Mouse (Mus musculus): Measurements from ENCODE around the gene Gm49373. TPM values are rescaled to one million over a fixed set of nuclear protein-coding genes. Genes with fewer than 3 reads are reported as not detected.
"Not testable (repeated sequence)": the region's sequence is repeated elsewhere in the genome, so short reads cannot be mapped to it uniquely, and the experiment has no call there.

Gm49373 gene
- polyA plus RNA-seq, 1 experiment from 2014 or later, result 1.3 TPM

GRCm38 (mm10) chr9:21045235-21045634 lies 27.7 kb downstream of the Gm49373 start:
- Histone ChIP-seq H3K36me3 (ENCODE audit: control insufficient read depth, insufficient read depth, low read length) (no peaks in the 10 kb centered on the region), H3K9ac (ENCODE audit: low read length) (no peak overlapping the region), H3K27ac (ENCODE audit: low read depth, low read length) (no peak overlapping the region), H3K4me2 (no peak overlapping the region), H3K4me3 (ENCODE audit: low read depth, low read length) (no peak overlapping the region), H3K9me3 (ENCODE audit: control insufficient read depth, low read length) (no peaks in the 10 kb centered on the region), H3K27me3 (ENCODE audit: control insufficient read depth, insufficient read depth, low read length) (peaks cover under 1% of the 10 kb centered on the region; the same call in 1 of the 2 replicates), H3K4me1 (ENCODE audit: control insufficient read depth, insufficient read depth, low read length) (no peaks in the 10 kb centered on the region)
- ATAC-seq (ENCODE audit: low FRiP score), result no peak
- no peak for DNase-seq (ENCODE audit: low spot score, missing footprints)
- WGBS, result 90% methylated on average over 3 of the region's 3 CpGs

GRCm38 (mm10) chr9:21044785-21045184 lies 28.1 kb downstream of the Gm49373 start:
- not testable (repeated sequence) for H3K4me3 ChIP-seq (ENCODE audit: low read depth, low read length)

DNA sequence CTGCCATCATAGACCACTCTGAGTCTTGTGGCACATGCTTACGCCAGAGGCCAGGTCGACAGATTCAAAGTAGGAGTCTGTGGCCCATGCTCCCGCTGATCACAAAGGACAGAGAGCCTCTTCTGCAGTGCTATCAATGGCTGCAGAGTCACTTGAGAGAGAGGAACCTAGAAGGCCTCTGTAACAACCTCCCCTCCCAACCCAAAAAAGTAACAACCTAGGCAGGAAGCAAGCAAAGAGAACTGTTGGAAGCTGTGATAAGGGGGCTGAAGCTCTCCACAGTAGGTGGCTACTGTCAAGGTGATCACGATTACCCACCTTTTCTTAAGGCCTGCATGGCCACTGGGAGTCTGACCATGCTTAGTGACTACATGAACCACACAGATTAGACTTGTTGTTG lies 29.3 kb downstream of the Gm49373 start:
- no peaks in the 10 kb centered on the region for H3K4me1 ChIP-seq (ENCODE audit: control insufficient read depth, insufficient read depth, low read length)
- no peak overlapping the region for H3K27ac ChIP-seq (ENCODE audit: low read depth, low read length)
- no peak overlapping the region for H3K4me2 ChIP-seq
- no peak for DNase-seq (ENCODE audit: low spot score, missing footprints)
- no peak overlapping the region for H3K4me3 ChIP-seq (ENCODE audit: low read depth, low read length)
- H3K36me3 ChIP-seq (ENCODE audit: control insufficient read depth, insufficient read depth, low read length), result no peaks in the 10 kb centered on the region
- no peaks in the 10 kb centered on the region for H3K9me3 ChIP-seq (ENCODE audit: control insufficient read depth, low read length)
- ATAC-seq (ENCODE audit: low FRiP score), result no peak
- peaks cover 15% of the 10 kb centered on the region for H3K27me3 ChIP-seq (ENCODE audit: control insufficient read depth, insufficient read depth, low read length)
- H3K9ac ChIP-seq (ENCODE audit: low read length), result no peak overlapping the region
- 82% methylated on average over 4 of the region's 4 CpGs for WGBS

More at GRCm38 (mm10) chr9:21044785-21045184, 28.1 kb downstream of the Gm49373 start:
- not testable (repeated sequence) for ATAC-seq (ENCODE audit: low FRiP score); H3K9me3 ChIP-seq (ENCODE audit: control insufficient read depth, low read length); H3K27me3 ChIP-seq (ENCODE audit: control insufficient read depth, insufficient read depth, low read length); H3K36me3 ChIP-seq (ENCODE audit: control insufficient read depth, insufficient read depth, low read length); H3K4me1 ChIP-seq (ENCODE audit: control insufficient read depth, insufficient read depth, low read length); H3K9ac ChIP-seq (ENCODE audit: low read length); H3K27ac ChIP-seq (ENCODE audit: low read depth, low read length); DNase-seq (ENCODE audit: low spot score, missing footprints); H3K4me2 ChIP-seq
- 57% methylated on average over 1 of the region's 1 CpGs for WGBS

DNA sequence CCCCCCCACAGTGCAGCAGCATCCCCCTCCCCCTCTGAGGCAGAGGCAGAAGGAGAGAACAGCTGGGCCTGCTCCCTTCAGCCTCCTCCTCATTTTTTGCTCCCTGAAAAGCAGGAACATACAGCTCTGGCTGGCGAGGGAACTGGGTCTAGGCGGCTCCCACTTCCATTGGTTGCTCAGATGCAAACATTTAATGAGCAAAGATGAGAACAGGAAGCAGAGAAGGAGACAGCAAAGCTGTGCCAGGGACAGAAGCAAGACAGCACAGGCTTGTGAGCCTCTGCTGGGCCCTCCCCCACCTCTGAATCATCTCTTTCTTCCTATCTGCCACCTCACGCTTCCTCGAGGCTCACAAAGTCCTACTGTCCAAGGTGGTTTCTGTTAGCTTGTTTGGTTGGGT lies 31.6 kb downstream of the Gm49373 start:
- 50% methylated on average over 4 of the region's 4 CpGs for WGBS
- no peak overlapping the region for H3K4me3 ChIP-seq (ENCODE audit: low read depth, low read length)
- H3K36me3 ChIP-seq (ENCODE audit: control insufficient read depth, insufficient read depth, low read length), result no peaks in the 10 kb centered on the region
- H3K9me3 ChIP-seq (ENCODE audit: control insufficient read depth, low read length), result no peaks in the 10 kb centered on the region
- ATAC-seq (ENCODE audit: low FRiP score) (no peak), DNase-seq (ENCODE audit: low spot score, missing footprints) (peak; percentile 53)
- H3K4me1 ChIP-seq (ENCODE audit: control insufficient read depth, insufficient read depth, low read length), result peaks cover 8% of the 10 kb centered on the region; the same call in 1 of the 2 replicates
- H3K27me3 ChIP-seq (ENCODE audit: control insufficient read depth, insufficient read depth, low read length), result peaks cover 38% of the 10 kb centered on the region
- no peak overlapping the region for H3K9ac ChIP-seq (ENCODE audit: low read length)
- H3K4me2 ChIP-seq, result no peak overlapping the region
- H3K27ac ChIP-seq (ENCODE audit: low read depth, low read length), result no peak overlapping the region

DNA sequence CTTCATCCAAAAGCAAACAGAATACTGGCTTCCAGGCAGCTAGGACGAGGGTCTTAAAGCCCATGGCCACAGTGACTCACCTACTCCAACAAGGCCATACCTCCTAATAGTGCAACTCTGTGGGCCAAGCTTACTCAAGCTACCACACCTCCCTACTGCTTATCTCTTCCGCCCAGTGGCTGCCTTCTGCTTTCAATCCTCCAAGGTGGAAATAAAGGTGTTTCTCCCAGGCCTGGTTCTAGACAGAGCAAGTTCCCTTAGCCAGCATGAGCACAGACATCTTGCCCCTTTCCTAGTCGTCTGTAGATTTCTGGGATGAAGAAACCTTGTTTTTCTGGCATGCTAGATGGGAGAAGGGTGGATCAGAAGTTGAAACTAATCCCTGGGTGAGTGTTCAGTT lies 33.1 kb downstream of the Gm49373 start:
- Histone ChIP-seq H3K27me3 (ENCODE audit: control insufficient read depth, insufficient read depth, low read length) (peaks cover 53% of the 10 kb centered on the region), H3K9me3 (ENCODE audit: control insufficient read depth, low read length) (no peaks in the 10 kb centered on the region), H3K4me3 (ENCODE audit: low read depth, low read length) (no peak overlapping the region), H3K27ac (ENCODE audit: low read depth, low read length) (no peak overlapping the region), H3K36me3 (ENCODE audit: control insufficient read depth, insufficient read depth, low read length) (no peaks in the 10 kb centered on the region), H3K4me1 (ENCODE audit: control insufficient read depth, insufficient read depth, low read length) (peaks cover 8% of the 10 kb centered on the region; the same call in 1 of the 2 replicates), H3K4me2 (no peak overlapping the region), H3K9ac (ENCODE audit: low read length) (no peak overlapping the region)
- 79% methylated on average over 3 of the region's 3 CpGs for WGBS
- ATAC-seq (ENCODE audit: low FRiP score) (no peak), DNase-seq (ENCODE audit: low spot score, missing footprints) (peak; percentile 78)

DNA sequence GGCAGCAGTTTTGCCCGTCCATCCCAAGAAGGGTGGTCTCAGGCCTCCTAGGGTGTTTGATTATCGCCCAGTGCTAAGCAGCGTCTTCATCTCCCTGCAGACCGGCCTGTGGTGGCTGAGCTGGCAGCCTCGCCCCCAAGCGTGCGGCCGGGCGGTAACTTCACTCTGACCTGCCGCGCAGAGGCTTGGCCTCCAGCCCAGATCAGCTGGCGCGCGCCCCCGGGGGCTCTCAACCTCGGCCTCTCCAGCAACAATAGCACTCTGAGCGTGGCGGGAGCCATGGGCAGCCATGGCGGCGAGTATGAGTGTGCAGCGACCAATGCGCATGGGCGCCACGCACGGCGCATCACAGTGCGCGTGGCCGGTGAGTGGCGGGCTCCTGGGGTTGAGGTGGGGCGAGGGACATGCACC lies 35.4 kb downstream of the Gm49373 start:
- Histone ChIP-seq H3K27ac (ENCODE audit: low read depth, low read length) (no peak overlapping the region), H3K27me3 (ENCODE audit: control insufficient read depth, insufficient read depth, low read length) (peaks cover 75% of the 10 kb centered on the region), H3K4me3 (ENCODE audit: low read depth, low read length) (peak overlapping the region; percentile 24), H3K9me3 (ENCODE audit: control insufficient read depth, low read length) (no peaks in the 10 kb centered on the region), H3K36me3 (ENCODE audit: control insufficient read depth, insufficient read depth, low read length) (no peaks in the 10 kb centered on the region), H3K4me2 (peak overlapping the region; percentile 53), H3K4me1 (ENCODE audit: control insufficient read depth, insufficient read depth, low read length) (peaks cover 18% of the 10 kb centered on the region), H3K9ac (ENCODE audit: low read length) (peak overlapping the region; percentile 44)
- DNase-seq (ENCODE audit: low spot score, missing footprints) (peak; percentile 92), ATAC-seq (ENCODE audit: low FRiP score) (peak; percentile 43; the same call in 1 of the 2 replicates)
- WGBS, result 2% methylated on average over 31 of the region's 31 CpGs

- H3K27ac ChIP-seq (ENCODE audit: low read depth, low read length), result no peak overlapping the region
- no peak overlapping the region for H3K4me2 ChIP-seq
- H3K9me3 ChIP-seq (ENCODE audit: control insufficient read depth, low read length), result no peaks in the 10 kb centered on the region
- H3K27me3 ChIP-seq (ENCODE audit: control insufficient read depth, insufficient read depth, low read length), result peaks cover 83% of the 10 kb centered on the region
- DNase-seq (ENCODE audit: low spot score, missing footprints) (peak; percentile 87), ATAC-seq (ENCODE audit: low FRiP score) (no peak)
- no peak overlapping the region for H3K4me3 ChIP-seq (ENCODE audit: low read depth, low read length)
- 2% methylated on average over 22 of the region's 22 CpGs for WGBS
- H3K9ac ChIP-seq (ENCODE audit: low read length), result no peak overlapping the region
- H3K36me3 ChIP-seq (ENCODE audit: control insufficient read depth, insufficient read depth, low read length), result no peaks in the 10 kb centered on the region
- H3K4me1 ChIP-seq (ENCODE audit: control insufficient read depth, insufficient read depth, low read length), result peaks cover 24% of the 10 kb centered on the region
These were observed 36.2 kb downstream of the Gm49373 start for GRCm38 (mm10) chr9:21036666-21037065.

DNA sequence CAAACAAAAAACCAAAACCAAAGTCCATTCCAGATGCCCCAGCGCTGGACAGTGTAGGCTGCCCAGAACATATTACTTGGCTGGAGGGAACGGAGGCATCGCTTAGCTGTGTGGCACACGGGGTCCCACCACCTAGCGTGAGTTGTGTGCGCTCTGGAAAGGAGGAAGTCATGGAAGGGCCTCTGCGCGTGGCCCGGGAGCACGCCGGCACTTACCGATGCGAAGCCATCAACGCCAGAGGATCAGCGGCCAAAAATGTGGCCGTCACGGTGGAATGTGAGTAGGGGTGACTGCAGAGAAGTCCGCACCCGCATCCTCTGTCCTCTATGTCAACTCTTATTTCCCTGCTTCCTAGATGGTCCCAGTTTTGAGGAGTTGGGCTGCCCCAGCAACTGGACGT lies 36.7 kb downstream of the Gm49373 start:
- 4% methylated on average over 20 of the region's 20 CpGs for WGBS
- peak; percentile 90 for DNase-seq (ENCODE audit: low spot score, missing footprints)

DNA sequence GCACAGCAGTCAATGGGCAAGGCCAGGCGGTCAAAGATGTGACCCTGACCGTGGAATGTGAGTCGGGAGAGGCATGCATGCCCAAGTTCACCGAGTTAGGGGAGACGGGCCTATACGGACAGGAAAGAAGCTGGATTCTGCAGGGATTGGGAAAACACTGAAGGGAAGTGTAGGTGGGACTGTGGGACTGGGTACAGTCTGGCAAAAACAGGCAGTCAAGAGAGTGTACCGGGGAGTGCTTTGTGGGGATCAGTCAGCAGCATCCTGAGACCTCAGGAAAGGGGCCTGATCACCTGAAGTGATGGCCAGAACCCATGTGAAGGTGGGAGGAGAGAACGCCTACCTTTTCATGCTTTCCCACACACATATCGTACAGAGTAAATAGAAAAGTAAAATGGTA lies 37.3 kb downstream of the Gm49373 start:
- no peaks in the 10 kb centered on the region for H3K36me3 ChIP-seq (ENCODE audit: control insufficient read depth, insufficient read depth, low read length)
- DNase-seq (ENCODE audit: low spot score, missing footprints), result no peak
- H3K9ac ChIP-seq (ENCODE audit: low read length), result no peak overlapping the region
- H3K4me2 ChIP-seq, result no peak overlapping the region
- no peak for ATAC-seq (ENCODE audit: low FRiP score)
- peaks cover 30% of the 10 kb centered on the region for H3K4me1 ChIP-seq (ENCODE audit: control insufficient read depth, insufficient read depth, low read length)
- H3K27me3 ChIP-seq (ENCODE audit: control insufficient read depth, insufficient read depth, low read length), result peaks cover 93% of the 10 kb centered on the region
- H3K4me3 ChIP-seq (ENCODE audit: low read depth, low read length), result no peak overlapping the region
- no peak overlapping the region for H3K27ac ChIP-seq (ENCODE audit: low read depth, low read length)
- WGBS, result 16% methylated on average over 9 of the region's 9 CpGs
- H3K9me3 ChIP-seq (ENCODE audit: control insufficient read depth, low read length), result no peaks in the 10 kb centered on the region

More for the DNA sequence above, 36.7 kb downstream of the Gm49373 start:
- peaks cover 88% of the 10 kb centered on the region for H3K27me3 ChIP-seq (ENCODE audit: control insufficient read depth, insufficient read depth, low read length)
- H3K9me3 ChIP-seq (ENCODE audit: control insufficient read depth, low read length), result no peaks in the 10 kb centered on the region
- H3K4me2 ChIP-seq, result no peak overlapping the region
- no peaks in the 10 kb centered on the region for H3K36me3 ChIP-seq (ENCODE audit: control insufficient read depth, insufficient read depth, low read length)
- no peak overlapping the region for H3K4me3 ChIP-seq (ENCODE audit: low read depth, low read length)
- no peak for ATAC-seq (ENCODE audit: low FRiP score)
- no peak overlapping the region for H3K27ac ChIP-seq (ENCODE audit: low read depth, low read length)
- peaks cover 25% of the 10 kb centered on the region for H3K4me1 ChIP-seq (ENCODE audit: control insufficient read depth, insufficient read depth, low read length)
- no peak overlapping the region for H3K9ac ChIP-seq (ENCODE audit: low read length)
